Mouse (Mus musculus): ENCODE data around the gene Ikzf3.

- no peak for TF ChIP-seq POLR2A (IDR thresholded peaks at IDR 0.05; ENCODE audit: borderline replicate concordance, extremely low read depth, insufficient read depth, insufficient read length, poor library complexity, severe bottlenecking)
- no peak for TF ChIP-seq CTCF (IDR thresholded peaks at IDR 0.05; ENCODE audit: borderline replicate concordance, extremely low read depth, insufficient read depth, insufficient read length)
Observed at GRCm38 (mm10) chr11:98497388-98498288, 48.2 kb downstream of the Ikzf3 start.

Measured in brain, embryonic 14.5 days (tissue).